Mouse (Mus musculus): ENCODE measurements around the gene Rac2. TPM values are rescaled to one million over a fixed set of nuclear protein-coding genes. Genes with fewer than 3 reads are reported as not detected.

The Rac2 gene
- total RNA-seq (2021): 2.7 and 4.5 TPM in 2 replicates
- long read RNA-seq, transcript Rac2-201 (7 exons, 3,038 nt): major isoform, 5 of 6 reads
- long read RNA-seq, partial matches to known transcripts: 1 of 6 reads
- long read RNA-seq, other reads (novel, unspliced or antisense): 0 of 6 reads

- DNase-seq: no peak
Observed at GRCm38 (mm10) chr15:78572658-78573397, at the start of gene Rac2. Gene Rac2, minus strand, starts transcription at chr15:78572783.

- peak; percentile 24 for DNase-seq
Observed at GRCm38 (mm10) chr15:78616973-78617372, 44.4 kb upstream of the Rac2 start.

- no peak for DNase-seq
Observed at GRCm38 (mm10) chr15:78614536-78614935, 42.0 kb upstream of the Rac2 start.

GRCm38 (mm10) chr15:78610705-78611462 lies 38.3 kb upstream of the Rac2 start:
- DNase-seq: peak; percentile 57

- no peak for DNase-seq
Observed at GRCm38 (mm10) chr15:78607463-78607862, 34.9 kb upstream of the Rac2 start.

GRCm38 (mm10) chr15:78606059-78606458 lies 33.5 kb upstream of the Rac2 start:
- peak; percentile 44 for DNase-seq

- DNase-seq: no peak
Observed at GRCm38 (mm10) chr15:78605371-78605791, 32.8 kb upstream of the Rac2 start.

GRCm38 (mm10) chr15:78604255-78604654 lies 31.7 kb upstream of the Rac2 start:
- DNase-seq: no peak

- DNase-seq: no peak
Observed at GRCm38 (mm10) chr15:78601180-78601579, 28.6 kb upstream of the Rac2 start.

- DNase-seq: no peak
Observed at GRCm38 (mm10) chr15:78599529-78600193, 27.1 kb upstream of the Rac2 start.

GRCm38 (mm10) chr15:78599124-78599523 lies 26.5 kb upstream of the Rac2 start:
- DNase-seq: no peak

GRCm38 (mm10) chr15:78597729-78598128 lies 25.1 kb upstream of the Rac2 start:
- peak; percentile 32 for DNase-seq

- no peak for DNase-seq
Observed at GRCm38 (mm10) chr15:78596914-78597313, 24.3 kb upstream of the Rac2 start, which contains the start of gene Cyth4. Gene Cyth4, plus strand, starts transcription at chr15:78597047.

- no peak for DNase-seq
Observed at GRCm38 (mm10) chr15:78596504-78596903, 23.9 kb upstream of the Rac2 start.

- DNase-seq: no peak
Observed at GRCm38 (mm10) chr15:78595468-78595867, 22.9 kb upstream of the Rac2 start.

- DNase-seq: no peak
Observed at GRCm38 (mm10) chr15:78594831-78595230, 22.2 kb upstream of the Rac2 start.

GRCm38 (mm10) chr15:78593896-78594425 lies 21.4 kb upstream of the Rac2 start:
- no peak for DNase-seq

- no peak for DNase-seq
Observed at GRCm38 (mm10) chr15:78592452-78592968, 19.9 kb upstream of the Rac2 start.

GRCm38 (mm10) chr15:78591680-78592451 lies 19.3 kb upstream of the Rac2 start:
- no peak for DNase-seq

GRCm38 (mm10) chr15:78590785-78591184 lies 18.2 kb upstream of the Rac2 start:
- no peak for DNase-seq

- no peak for DNase-seq
Observed at GRCm38 (mm10) chr15:78589936-78590335, 17.4 kb upstream of the Rac2 start.
